Mouse (Mus musculus) layer of hippocampus, adult 2 months (tissue): ENCODE results near the gene Mob2. TPM values are rescaled to one million over a fixed set of nuclear protein-coding genes. Genes with fewer than 3 reads are reported as not detected.
A peak's percentile ranks its signal among the peaks of the same experiment; 100 is the strongest.

Experiments
- DNase-seq, 2 experiments: peaks; one replicate each; pipeline ENCODE4 v3.0.0; 2022; ENCODE audit warnings: low spot score in 2 of 2
- H3K27ac ChIP-seq: fragments of 200-600 bp; 2 replicates; pipeline ENCODE4 v1.8.1; 2022
- H3K4me3 ChIP-seq: fragments of 200-600 bp; 2 replicates; pipeline ENCODE4 v1.8.1; 2022; ENCODE audit warnings: mild to moderate bottlenecking
- CTCF ChIP-seq: fragments of 200-600 bp; conservative IDR thresholded peaks from 2 replicates; pipeline ENCODE4 v1.8.1; 2022; ENCODE audit warnings: antibody characterized with exemption, mild to moderate bottlenecking, moderate library complexity
- total RNA-seq, 2 experiments: library from RNA; stranded (reverse); gene quantifications; 2 replicates each; pipeline ENCODE4 v1.2.3; 2021

Mob2 gene
- total RNA-seq, 2 experiments from 2014 or later = 29.0 to 29.3 TPM

DNA sequence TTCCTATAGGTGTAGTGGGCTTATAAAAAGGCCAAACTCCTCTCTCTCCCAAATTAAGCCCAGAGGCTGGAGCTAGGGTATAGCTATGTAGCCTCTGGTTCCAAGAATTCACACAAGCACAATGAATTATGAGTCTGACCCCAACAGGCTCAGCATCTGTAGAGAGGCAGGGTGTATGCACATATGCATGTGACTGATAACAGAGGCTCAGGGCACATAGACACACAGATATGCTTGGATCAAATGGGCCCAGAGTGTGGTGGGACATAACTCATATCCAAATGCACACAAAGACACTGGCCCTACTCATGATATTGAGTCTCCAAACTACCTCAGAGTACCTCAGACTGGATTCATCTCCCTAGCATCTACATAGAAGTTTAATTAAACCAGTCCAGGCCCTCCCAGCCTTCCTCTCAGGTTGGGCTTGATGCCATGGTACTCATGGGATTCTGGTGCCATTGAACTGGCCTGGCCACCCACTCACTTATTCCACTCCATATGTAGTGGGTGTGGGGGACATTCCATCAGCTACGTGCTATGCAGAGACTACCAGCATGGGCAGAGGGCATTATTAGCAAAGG is 26.3 kb upstream of the Mob2 start:
- Histone ChIP-seq H3K27ac (no peak overlapping the region), H3K4me3 (no peak overlapping the region)
- no peak for DNase-seq
- no peak for TF ChIP-seq CTCF

DNA sequence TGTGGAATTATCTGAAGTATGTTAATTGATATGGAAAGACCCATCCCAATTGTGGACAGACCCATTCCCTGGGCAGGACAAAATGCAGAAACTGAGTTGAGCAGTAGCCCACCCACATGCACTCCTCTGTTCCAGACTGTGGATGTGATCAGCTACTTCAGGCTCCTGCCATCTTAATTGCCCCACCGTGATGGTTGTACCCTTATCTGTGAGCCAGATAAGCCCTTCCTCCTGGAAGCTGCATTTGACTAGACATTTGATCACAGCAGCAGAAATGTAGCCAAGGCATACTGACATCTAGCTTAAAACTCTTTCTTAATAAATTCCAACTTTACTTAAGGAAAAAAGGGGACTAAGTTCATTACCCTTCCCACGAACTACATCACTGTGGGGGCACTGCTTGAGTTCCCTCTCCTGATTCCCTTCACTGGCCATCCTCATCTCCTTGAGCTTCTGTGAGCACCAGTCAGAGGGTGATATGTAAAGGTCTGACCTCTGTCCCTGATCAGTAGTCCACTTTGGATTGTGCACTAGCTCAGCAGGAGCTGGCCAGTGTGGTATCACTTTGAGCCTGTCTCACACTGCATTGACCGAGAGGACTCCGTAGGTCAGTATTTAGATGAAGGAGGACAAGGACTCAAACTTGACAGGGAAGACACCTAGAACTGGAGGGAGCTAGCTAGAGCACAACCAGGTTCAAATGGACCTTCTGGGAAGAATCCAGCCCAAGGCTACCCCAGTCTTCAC is 25.5 kb upstream of the Mob2 start:
- TF ChIP-seq CTCF = no peak
- Histone ChIP-seq H3K4me3 (no peak overlapping the region), H3K27ac (no peak overlapping the region; the same call in 1 of the 2 replicates)
- DNase-seq = no peak

DNA sequence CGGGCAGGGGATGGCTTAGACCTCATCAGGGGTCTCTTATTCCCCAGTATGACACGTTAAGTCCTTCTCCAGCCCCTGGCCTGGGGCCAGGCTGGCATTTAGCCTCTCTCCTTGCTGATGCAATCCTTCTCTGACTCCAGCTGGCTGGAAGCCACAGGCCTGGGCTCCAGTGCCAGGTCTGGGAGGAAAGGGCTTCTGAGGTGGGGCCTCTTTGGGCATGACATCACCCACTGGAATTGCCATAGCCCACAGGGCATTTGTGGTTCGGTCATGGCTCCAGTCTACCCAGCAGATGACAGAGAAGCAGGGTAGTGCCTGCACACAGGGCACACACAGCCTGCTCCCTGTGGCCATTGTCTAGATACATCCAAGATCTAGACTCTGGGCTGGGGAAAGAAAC is 24.0 kb upstream of the Mob2 start:
- H3K4me3 ChIP-seq = no peak overlapping the region
- H3K27ac ChIP-seq = peak overlapping the region; percentile 61
- no peak for TF ChIP-seq CTCF
- peak in 1 of 2 experiments; percentile 58 for DNase-seq

DNA sequence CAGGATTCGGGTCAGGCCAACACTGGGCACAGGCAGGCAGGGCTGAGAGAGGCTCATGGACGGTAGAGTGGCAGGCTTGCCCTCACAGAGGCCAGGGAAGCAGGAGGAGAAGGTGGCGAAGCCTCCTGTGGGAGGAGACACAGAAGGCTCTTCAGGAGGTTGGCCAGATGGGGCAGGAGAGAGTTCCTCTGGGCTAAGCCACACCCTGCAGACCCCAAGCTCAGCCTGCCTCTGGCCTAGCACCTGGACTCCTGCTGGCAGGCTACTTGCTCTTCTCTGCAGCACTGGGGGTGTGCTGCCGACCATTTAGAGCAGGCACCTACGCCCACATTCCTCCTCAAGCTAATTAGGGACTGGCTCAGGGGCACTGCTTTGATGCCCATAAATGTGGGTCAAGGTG is 23.5 kb upstream of the Mob2 start:
- DNase-seq = no peak
- H3K27ac ChIP-seq = peak overlapping the region; percentile 61
- no peak overlapping the region for H3K4me3 ChIP-seq
- TF ChIP-seq CTCF = peak; percentile 29

DNA sequence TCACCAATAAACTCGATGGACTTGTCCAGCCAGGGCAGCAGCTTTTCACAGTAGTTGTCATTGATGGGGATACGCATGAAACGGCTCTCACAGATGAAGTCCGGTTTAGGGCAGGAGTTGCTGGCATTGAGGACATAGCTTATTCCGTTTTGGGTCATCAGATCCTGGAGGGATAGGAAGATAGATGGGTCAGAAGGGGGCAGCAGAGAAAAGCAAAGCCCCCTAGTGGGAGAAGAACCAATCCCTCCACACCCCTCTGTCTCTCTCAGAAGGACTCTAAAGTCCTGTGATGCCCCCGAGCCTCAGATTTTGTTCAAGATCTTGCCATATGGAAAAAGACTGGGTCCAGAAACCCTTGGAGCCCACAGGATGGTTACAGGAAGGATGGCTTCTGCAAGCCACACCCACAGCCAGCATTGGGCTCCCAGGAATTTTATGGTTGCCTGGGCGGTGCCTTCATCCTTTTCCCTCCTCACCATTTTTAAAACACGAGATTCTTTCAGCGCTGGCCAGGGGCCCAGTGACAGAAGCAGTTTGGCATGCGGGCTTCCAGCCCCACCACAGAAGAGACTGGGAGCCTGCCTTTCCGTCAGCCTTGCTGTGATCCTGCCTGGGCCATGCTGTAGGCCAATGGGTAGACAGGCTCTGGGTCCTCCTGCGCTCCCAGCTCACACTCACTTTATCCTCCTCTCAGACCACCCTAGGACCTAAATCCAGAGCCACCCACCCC is 22.9 kb upstream of the Mob2 start:
- no peak overlapping the region for H3K4me3 ChIP-seq
- peak; percentile 48 for TF ChIP-seq CTCF
- peak overlapping the region; percentile 61; the same call in 1 of the 2 replicates for H3K27ac ChIP-seq
- DNase-seq = peak in 1 of 2 experiments; percentile 58

DNA sequence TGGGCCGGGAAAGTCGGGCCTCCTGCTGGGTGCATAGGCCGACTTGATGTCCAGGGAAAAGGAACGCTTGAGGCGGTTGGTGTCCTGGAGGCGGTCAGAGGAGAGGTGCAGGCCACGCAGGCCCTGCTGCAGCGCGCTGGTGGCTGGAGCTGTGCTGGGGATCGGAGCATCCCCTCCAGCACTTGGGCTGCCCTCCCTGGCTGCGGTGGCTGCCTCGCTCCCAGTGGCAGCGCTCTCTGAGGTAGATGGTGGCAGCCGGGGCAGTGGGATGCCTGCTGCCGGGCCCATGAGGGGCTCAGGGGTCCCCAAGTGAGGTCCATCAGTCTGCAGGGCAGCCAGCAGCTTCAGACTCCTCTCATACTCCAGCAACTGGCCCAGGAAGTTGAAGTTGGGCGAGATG is 21.7 kb upstream of the Mob2 start:
- no peak for DNase-seq
- no peak for TF ChIP-seq CTCF
- Histone ChIP-seq H3K27ac (no peak overlapping the region), H3K4me3 (no peak overlapping the region)

DNA sequence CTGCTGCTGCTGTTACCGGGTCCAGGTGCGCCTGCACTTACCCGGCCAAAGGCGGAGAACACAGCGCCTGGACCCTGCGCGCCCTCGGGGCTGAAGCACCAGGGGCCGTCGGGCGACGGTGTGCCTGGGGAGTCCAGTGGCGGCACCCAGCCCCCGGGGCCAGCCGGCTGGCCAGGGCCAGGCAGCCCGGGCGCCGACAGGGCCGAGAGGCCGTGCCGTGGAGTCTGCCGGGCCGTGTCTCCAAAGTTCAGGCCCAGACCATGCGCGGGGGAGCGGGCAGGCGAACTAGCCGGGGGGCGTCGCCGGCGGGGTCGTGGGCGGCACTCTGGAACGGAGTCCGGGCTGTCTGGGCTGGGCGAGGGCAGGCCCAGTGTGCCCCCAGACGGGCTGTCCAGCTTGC is 21.3 kb upstream of the Mob2 start:
- Histone ChIP-seq H3K4me3 (no peak overlapping the region), H3K27ac (no peak overlapping the region)
- TF ChIP-seq CTCF = no peak
- DNase-seq = no peak

DNA sequence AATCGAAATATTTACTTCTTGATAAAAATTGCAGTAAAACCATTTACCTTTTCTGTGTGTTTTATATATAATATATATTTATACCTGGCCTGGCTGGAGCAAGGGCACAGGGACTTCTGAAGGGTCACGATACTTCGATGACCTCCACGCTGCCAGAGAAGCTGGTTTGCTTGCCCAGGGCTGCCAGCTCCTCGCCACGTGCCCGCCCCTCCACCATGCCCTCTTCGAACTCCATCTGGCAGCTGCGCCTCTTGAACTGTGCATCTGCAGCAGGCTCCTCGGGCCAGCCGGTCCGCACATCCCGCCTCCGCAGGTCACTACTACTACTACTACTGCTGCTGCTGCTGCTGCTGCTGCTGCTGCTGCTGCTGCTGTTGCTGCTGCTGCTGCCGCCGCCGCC is 20.9 kb upstream of the Mob2 start:
- no peak overlapping the region for H3K27ac ChIP-seq
- DNase-seq = no peak
- no peak overlapping the region for H3K4me3 ChIP-seq
- no peak for TF ChIP-seq CTCF

DNA sequence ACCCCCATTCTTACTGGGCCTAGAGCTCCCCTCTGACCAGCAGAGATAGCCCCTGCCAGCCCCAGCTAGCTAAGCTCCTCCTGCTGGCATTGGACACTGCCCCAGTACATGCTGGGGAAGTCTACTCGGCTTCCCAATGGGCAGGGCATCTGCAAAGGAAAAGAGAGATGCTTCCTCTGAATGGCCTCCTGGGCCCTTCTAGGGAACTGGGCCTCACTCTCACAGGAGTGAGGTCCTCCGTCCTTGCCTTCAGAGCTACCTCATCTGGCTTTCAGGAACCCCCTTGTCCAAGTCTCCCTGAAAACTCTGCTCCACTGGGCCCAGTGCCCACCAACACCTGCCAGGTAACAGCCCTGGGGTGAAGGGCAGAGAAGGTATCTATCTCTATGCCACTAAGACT is 20.0 kb upstream of the Mob2 start:
- H3K4me3 ChIP-seq = no peak overlapping the region
- no peak for TF ChIP-seq CTCF
- H3K27ac ChIP-seq = no peak overlapping the region
- DNase-seq = no peak

DNA sequence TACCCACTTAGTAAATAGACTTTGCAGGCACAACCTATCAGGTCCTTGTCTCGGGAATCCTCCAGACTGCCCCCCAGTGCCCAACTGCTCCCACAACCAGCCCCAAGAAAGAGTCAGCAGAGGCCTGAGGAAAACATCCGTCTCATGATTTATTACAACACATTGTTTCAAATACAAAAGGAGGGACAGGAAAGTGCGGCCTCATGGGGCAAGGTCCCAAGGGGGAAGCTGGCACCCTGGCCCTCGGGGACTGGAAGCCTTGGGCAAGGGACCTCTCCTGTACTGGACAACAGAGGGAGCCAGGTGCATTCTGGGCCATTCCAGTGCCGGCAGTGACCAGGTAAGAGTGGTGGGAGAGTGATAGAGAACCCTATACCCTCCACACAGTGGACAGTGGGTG is 18.5 kb upstream of the Mob2 start:
- no peak for DNase-seq
- no peak; the same call in 1 of the 2 replicates for TF ChIP-seq CTCF
- Histone ChIP-seq H3K27ac (no peak overlapping the region), H3K4me3 (no peak overlapping the region)

DNA sequence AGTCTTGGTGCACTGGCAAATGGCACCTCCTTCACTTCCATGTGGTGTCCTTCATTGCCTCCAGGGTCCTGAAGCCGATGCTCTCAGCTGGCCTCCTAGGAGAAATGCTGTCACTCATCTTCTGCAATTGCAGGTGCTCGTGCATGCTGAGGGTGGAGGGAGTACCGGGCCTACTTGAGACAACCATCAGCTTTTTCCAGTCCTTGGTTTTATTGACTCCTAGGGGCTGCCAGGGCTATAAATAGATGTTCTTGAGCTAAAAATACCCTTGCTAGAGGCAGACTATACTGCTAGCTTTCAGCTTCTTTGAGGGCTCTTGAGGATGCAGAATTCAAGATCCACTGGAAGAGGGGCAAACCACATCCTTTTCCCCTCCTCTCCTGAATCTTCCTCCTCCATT is 16.3 kb upstream of the Mob2 start:
- H3K4me3 ChIP-seq = no peak overlapping the region
- no peak for TF ChIP-seq CTCF
- DNase-seq = no peak
- no peak overlapping the region for H3K27ac ChIP-seq

DNA sequence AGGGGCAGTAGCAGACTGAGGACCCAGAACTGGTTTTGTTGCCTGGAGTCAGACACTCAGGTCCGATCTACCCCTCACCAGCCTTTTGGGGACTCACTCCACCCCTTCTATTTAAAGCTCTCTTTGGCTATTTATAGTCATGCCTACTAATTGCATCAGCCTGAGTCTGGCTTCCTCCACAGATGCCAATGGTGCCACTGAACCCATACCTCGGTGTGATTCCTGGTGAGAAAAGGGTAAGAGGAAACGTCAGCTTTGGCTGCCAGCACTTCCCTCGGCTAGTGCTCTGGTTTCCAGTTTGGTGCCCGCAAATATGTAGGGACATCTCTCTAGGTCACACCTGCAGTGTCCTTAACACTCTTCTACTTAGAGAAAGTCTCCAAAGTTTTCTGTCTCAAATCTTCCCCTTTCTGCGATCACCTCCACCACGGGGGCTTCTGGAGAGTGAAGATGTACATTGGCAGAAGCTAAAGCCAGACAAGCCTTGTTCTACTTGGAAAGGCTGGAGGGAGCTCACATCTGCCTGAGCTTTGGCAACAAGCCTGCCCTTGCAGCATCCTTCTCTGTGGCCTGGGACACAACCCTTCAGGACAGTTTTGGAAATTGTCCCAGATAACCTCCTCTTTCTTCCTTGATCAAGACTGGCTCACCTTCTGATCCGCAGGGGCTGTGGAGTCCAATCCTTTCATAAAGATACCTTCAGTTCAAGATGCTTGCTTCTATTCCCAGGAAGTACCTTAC is 13.5 kb upstream of the Mob2 start:
- no peak for TF ChIP-seq CTCF

DNA sequence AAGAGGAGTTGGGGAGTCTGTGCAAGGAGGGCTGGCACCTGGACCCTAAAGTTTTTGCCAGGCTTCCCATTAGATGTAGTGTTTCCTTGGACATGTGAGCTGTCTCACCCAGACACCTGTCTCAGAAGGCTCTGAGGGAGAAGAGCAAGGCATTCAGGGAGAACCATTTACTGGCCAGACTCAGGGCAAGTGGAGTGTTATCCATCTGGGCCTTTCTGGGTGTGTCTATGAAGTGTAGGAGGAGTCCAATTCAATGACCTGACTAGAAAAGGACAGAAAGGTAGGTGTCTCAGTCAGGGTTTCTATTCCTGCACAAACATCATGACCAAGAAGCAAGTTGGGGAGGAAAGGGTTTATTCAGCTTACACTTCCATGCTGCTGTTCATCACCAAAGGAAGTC is 10.9 kb upstream of the Mob2 start:
- TF ChIP-seq CTCF = no peak
- Histone ChIP-seq H3K4me3 (no peak overlapping the region), H3K27ac (no peak overlapping the region)
- no peak for DNase-seq

More for the DNA sequence above, 13.5 kb upstream of the Mob2 start:
- no peak overlapping the region for H3K27ac ChIP-seq
- no peak overlapping the region for H3K4me3 ChIP-seq
- no peak for DNase-seq
